Comparison of ENCODE assay signal across 12 mouse cellular contexts in the genomic region with DNA sequence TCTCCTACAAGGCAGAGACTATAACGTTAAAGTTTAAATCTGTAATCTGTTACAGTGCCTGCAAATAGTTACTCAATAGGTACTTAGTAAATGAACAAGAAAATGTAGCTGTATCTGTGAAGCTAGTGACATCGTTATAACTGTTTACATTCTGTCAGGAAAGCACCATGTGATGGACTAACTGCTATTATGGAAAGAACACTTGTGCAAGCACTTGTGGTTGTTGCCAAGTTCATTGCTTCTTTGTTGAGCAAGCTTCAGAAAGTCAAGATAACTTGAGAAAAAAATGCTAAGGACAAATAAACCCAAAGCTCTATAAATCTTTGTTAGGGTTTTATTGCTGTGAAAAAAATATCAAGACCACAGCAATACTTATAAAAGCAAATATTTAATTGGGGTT.
"Had no signal": no experiment of that assay in that cellular context is flagged by ENCODE, and none has a peak within 500 bp of the region (broad histone marks: within the 10 kb centered on the region; RNA-seq: fewer than 3 reads in every experiment).

No protein-coding gene starts in this region.

- H3K4me1 ChIP-seq: intestine, embryonic 15.5 days; kidney, embryonic 15.5 days; limb, embryonic 10.5 days; liver, embryonic 15.5 days; midbrain, embryonic 13.5 days had no signal

- H3K36me3 ChIP-seq: intestine, embryonic 15.5 days; kidney, embryonic 15.5 days; limb, embryonic 10.5 days; liver, embryonic 15.5 days; midbrain, embryonic 13.5 days had no signal

- H3K27me3 ChIP-seq: intestine, embryonic 15.5 days; kidney, embryonic 15.5 days; liver, embryonic 15.5 days; midbrain, embryonic 13.5 days had no signal

- H3K4me3 ChIP-seq: intestine, embryonic 15.5 days; kidney, embryonic 15.5 days; left cerebral cortex, adult 2 months; limb, embryonic 10.5 days; liver, embryonic 15.5 days; midbrain, embryonic 13.5 days had no signal

- H3K4me2 ChIP-seq: intestine, embryonic 15.5 days; kidney, embryonic 15.5 days; liver, embryonic 11.5 days; liver, embryonic 15.5 days; midbrain, embryonic 13.5 days had no signal

- H3K9me3 ChIP-seq: intestine, embryonic 15.5 days; kidney, embryonic 15.5 days; limb, embryonic 10.5 days; liver, embryonic 15.5 days; midbrain, embryonic 13.5 days had no signal

- H3K27ac ChIP-seq: intestine, embryonic 15.5 days; kidney, embryonic 15.5 days; left cerebral cortex, adult 2 months; limb, embryonic 10.5 days; liver, embryonic 15.5 days; midbrain, embryonic 13.5 days had no signal

- ATAC-seq: intestine, embryonic 15.5 days; midbrain, embryonic 13.5 days had no signal

- DNase-seq: kidney, adult 18-20 months; kidney, postnatal 14 days; right cerebral cortex, postnatal 25 days; thymus, adult 18-20 months; thymus, postnatal 14 days had no signal

- H3K9ac ChIP-seq: intestine, embryonic 15.5 days; kidney, embryonic 15.5 days; liver, embryonic 15.5 days; midbrain, embryonic 13.5 days had no signal
